Mouse (Mus musculus) frontal cortex, postnatal 25 days (tissue): ENCODE results near the gene Cnpy3.
"Not testable (repeated sequence)": the region's sequence is repeated elsewhere in the genome, so short reads cannot be mapped to it uniquely, and the experiment has no call there.

ENCODE experiments used
- DNase-seq, 2 experiments: peaks; one replicate each; pipeline ENCODE4 v3.0.0; 2022; ENCODE audit warnings: low spot score in 2 of 2

Cnpy3 gene

GRCm38 (mm10) chr17:46751794-46752556, at the start of gene Cnpy3:
TSS of gene Cnpy3 (minus strand) at chr17:46752214.
- DNase-seq = peak; percentile 91 to 96

GRCm38 (mm10) chr17:46801761-46802160, 49.7 kb upstream of the Cnpy3 start:
- no peak for DNase-seq

GRCm38 (mm10) chr17:46799680-46800079, 47.7 kb upstream of the Cnpy3 start:
- DNase-seq = no peak

GRCm38 (mm10) chr17:46797386-46797785, 45.4 kb upstream of the Cnpy3 start:
- DNase-seq = no peak

- DNase-seq = no peak
Measured at GRCm38 (mm10) chr17:46796743-46797142, 44.7 kb upstream of the Cnpy3 start.

GRCm38 (mm10) chr17:46792963-46793362, 40.9 kb upstream of the Cnpy3 start:
- no peak for DNase-seq

- DNase-seq = not testable (repeated sequence)
Measured at GRCm38 (mm10) chr17:46787974-46788373, 36.0 kb upstream of the Cnpy3 start.

- DNase-seq = no peak
Measured at GRCm38 (mm10) chr17:46786952-46787351, 34.9 kb upstream of the Cnpy3 start.

- DNase-seq = no peak
Measured at GRCm38 (mm10) chr17:46783222-46783565, 31.2 kb upstream of the Cnpy3 start.

GRCm38 (mm10) chr17:46782341-46783221, 30.6 kb upstream of the Cnpy3 start, which contains the start of gene Rpl7l1:
TSS of gene Rpl7l1 (minus strand) at chr17:46782672.
- DNase-seq = peak; percentile 71 to 86

GRCm38 (mm10) chr17:46781876-46782275, 29.9 kb upstream of the Cnpy3 start:
- no peak for DNase-seq

- no peak for DNase-seq
Measured at GRCm38 (mm10) chr17:46776087-46776486, 24.1 kb upstream of the Cnpy3 start.

- DNase-seq = no peak
Measured at GRCm38 (mm10) chr17:46775070-46775469, 23.1 kb upstream of the Cnpy3 start.

- DNase-seq = no peak
Measured at GRCm38 (mm10) chr17:46774131-46774472, 22.1 kb upstream of the Cnpy3 start.

- DNase-seq = no peak
Measured at GRCm38 (mm10) chr17:46773278-46774130, 21.5 kb upstream of the Cnpy3 start.

- peak; percentile 62 to 75 for DNase-seq
Measured at GRCm38 (mm10) chr17:46772404-46773277, 20.6 kb upstream of the Cnpy3 start, which contains the start of gene 2310039H08Rik. TSS of gene 2310039H08Rik (plus strand) at chr17:46772635.

- no peak for DNase-seq
Measured at GRCm38 (mm10) chr17:46772038-46772403, 20.0 kb upstream of the Cnpy3 start.

GRCm38 (mm10) chr17:46771616-46772015, 19.6 kb upstream of the Cnpy3 start:
- DNase-seq = no peak

- no peak for DNase-seq
Measured at GRCm38 (mm10) chr17:46771025-46771424, 19.0 kb upstream of the Cnpy3 start.

- DNase-seq = no peak
Measured at GRCm38 (mm10) chr17:46770546-46770945, 18.5 kb upstream of the Cnpy3 start.

- DNase-seq = no peak
Measured at GRCm38 (mm10) chr17:46767868-46768267, 15.9 kb upstream of the Cnpy3 start.
